Mouse (Mus musculus) lung, postnatal 0 days (tissue): ENCODE measurements around the gene Zfp654. TPM values are rescaled to one million over a fixed set of nuclear protein-coding genes. Genes with fewer than 3 reads are reported as not detected.

ENCODE experiments used
- ATAC-seq: fragments of 200-750 bp; cut with Nextera tagmentation; 2 replicates; pipeline ENCODE4 v1.8.0; 2017; ENCODE audit warnings: moderate library complexity
- DNase-seq: peaks from one replicate; pipeline ENCODE4 v3.0.0-alpha.2; 2016; ENCODE audit warnings: low spot score
- H3K27ac ChIP-seq: fragments of 300-500 bp; sonication (generic); 2 replicates; pipeline ENCODE4 v1.5.1; 2014; ENCODE audit warnings: antibody characterized with exemption, mild to moderate bottlenecking, low read length, mixed read lengths
- H3K27me3 ChIP-seq: fragments of 300-500 bp; sonication (generic); replicated peaks from 2 replicates; pipeline ENCODE4 v1.6.1; 2014; ENCODE audit warnings: low read length, mixed read lengths; ENCODE audit not compliant: insufficient read depth
- H3K36me3 ChIP-seq: fragments of 300-500 bp; sonication (generic); 2 replicates; pipeline ENCODE4 v1.6.1; 2014; ENCODE audit warnings: low read length, mixed read lengths; ENCODE audit not compliant: insufficient read depth
- H3K4me1 ChIP-seq: fragments of 300-500 bp; sonication (generic); 2 replicates; pipeline ENCODE4 v1.6.1; 2014; ENCODE audit warnings: antibody characterized with exemption, low read depth, low read length, mixed read lengths; ENCODE audit not compliant: insufficient read depth
- H3K4me2 ChIP-seq: fragments of 300-500 bp; sonication (generic); replicated peaks from 2 replicates; pipeline ENCODE4 v1.6.1; 2014; ENCODE audit warnings: low read depth, mild to moderate bottlenecking, low read length, moderate library complexity, mixed read lengths
- H3K4me3 ChIP-seq: fragments of 300-500 bp; sonication (generic); 2 replicates; pipeline ENCODE4 v1.5.1; 2014; ENCODE audit warnings: low read depth, low read length
- H3K9ac ChIP-seq: fragments of 300-500 bp; sonication (generic); replicated peaks from 2 replicates; pipeline ENCODE4 v1.6.1; 2014; ENCODE audit warnings: low read depth, mild to moderate bottlenecking
- H3K9me3 ChIP-seq: fragments of 300-500 bp; sonication (generic); 2 replicates; pipeline ENCODE4 v1.6.1; 2016; ENCODE audit warnings: low read length, mixed read lengths
- CTCF ChIP-seq: IDR thresholded peaks from 2 replicates; pipeline ENCODE4 v1.5.1; 2016; ENCODE audit warnings: antibody characterized with exemption, mild to moderate bottlenecking
- EP300 ChIP-seq: IDR thresholded peaks from 2 replicates; pipeline ENCODE4 v1.6.1; 2016; ENCODE audit warnings: antibody characterized with exemption, mild to moderate bottlenecking, control low read depth
- WGBS: fragments of 180-500 bp; shearing (Covaris S2); extraction: QIAGEN DNeasy Blood & Tissue Kit; methylation state at CpG from one replicate; pipeline ENCODE4 v1.1.7; 2014; 5-methylcytosine and 5-hydroxymethylcytosine counted together
- polyA plus RNA-seq: library from polyadenylated mRNA; unstranded; fragments of >200 nt; fragmentation: Nextera tagmentation; extraction: Ambion mirVana; gene quantifications from 2 replicates; pipeline ENCODE4 v1.2.1, GENCODE M21; 2015

Gene Zfp654
- polyA plus RNA-seq, 1 experiment from 2014 or later: 3.7 TPM

DNA sequence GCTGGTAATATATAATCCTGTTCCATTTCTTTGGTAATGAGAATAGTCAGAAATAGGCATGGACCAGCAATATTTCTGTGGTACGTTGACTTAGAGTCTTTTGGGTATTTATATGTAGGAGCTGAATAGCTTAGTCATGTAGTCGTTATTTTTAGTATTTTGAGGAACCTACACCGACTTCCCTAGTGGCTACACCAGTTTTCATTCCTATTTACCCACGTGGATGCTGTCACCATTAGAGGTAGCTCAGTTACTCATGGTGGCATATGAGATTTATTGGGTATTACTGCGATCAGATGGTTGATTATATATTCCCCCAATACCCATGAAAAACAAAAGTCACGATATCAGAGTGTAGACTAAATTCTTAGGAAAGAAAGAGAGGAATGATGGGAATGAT is 95.1 kb downstream of the Zfp654 start:
- WGBS: 74% methylated on average over 6 of the region's 6 CpGs
- Histone ChIP-seq H3K27ac (no peak overlapping the region), H3K9me3 (no peaks in the 10 kb centered on the region), H3K4me2 (no peak overlapping the region), H3K27me3 (no peaks in the 10 kb centered on the region), H3K36me3 (no peaks in the 10 kb centered on the region), H3K4me1 (no peaks in the 10 kb centered on the region), H3K9ac (no peak overlapping the region), H3K4me3 (no peak overlapping the region)
- no peak for ATAC-seq
- DNase-seq: no peak
- no peak for TF ChIP-seq EP300

DNA sequence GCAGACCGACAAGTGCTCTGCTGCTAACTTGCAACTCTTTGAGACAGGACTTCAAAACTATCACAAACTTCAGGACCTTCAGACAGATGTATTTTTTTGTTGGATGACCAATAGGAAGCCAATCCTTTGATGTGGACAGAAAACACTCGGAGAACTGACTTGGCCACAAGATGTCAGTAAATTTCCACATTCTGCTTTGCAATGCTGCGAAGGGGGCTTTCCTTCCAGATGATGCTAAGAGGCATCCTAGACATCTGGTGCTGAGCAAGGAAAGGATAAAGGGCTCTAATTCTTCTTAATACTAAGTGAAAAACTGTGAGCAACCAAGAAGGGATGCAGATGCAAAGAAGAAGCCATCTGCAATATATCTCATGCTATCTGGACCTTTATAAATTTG is 96.7 kb downstream of the Zfp654 start:
- Histone ChIP-seq H3K9me3 (no peaks in the 10 kb centered on the region), H3K36me3 (no peaks in the 10 kb centered on the region), H3K4me1 (no peaks in the 10 kb centered on the region), H3K27ac (no peak overlapping the region), H3K4me2 (no peak overlapping the region), H3K9ac (no peak overlapping the region), H3K27me3 (no peaks in the 10 kb centered on the region), H3K4me3 (no peak overlapping the region)
- peak; percentile 76 for TF ChIP-seq CTCF
- no peak for TF ChIP-seq EP300
- peak; percentile 68 for DNase-seq
- no peak for ATAC-seq
- 32% methylated on average over 3 of the region's 3 CpGs for WGBS

DNA sequence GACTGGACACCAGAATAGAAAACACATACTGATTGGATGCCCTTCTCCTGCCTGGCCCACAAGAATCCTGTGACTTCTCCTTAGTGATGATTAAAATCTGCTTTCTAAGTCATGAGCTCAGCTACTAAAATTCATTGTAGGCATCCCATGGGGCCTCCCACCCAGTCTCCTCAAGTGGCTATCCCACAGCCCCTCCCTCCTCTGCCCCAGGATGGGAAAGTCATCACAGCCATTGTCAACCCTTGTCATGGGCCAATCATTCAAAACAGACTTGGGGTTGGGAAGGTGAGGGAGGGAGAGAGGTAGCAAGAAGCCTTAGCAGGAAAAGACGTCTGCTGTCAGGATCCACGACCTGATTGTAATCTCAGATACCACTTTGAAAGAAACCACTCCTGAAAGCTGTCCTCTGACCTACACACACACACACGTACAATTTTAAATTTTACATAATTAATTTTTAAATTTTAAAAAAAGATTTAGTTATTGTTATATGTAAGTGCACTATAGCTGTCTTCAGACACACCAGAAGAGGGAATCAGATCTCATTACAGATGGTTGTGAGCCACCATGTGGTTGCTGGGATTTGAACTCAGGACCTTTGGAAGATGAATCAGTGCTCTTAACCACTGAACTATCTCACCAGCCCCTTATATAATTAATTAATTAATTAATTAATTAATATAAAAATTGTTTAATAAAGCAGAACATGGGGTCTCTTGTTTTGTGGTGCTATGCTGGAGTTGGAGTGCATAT is 97.3 kb downstream of the Zfp654 start:
- TF ChIP-seq EP300: no peak
- no peak for TF ChIP-seq CTCF
- 53% methylated on average over 3 of the region's 3 CpGs for WGBS
- H3K4me2 ChIP-seq: no peak overlapping the region
- no peak overlapping the region for H3K9ac ChIP-seq
- DNase-seq (no peak), ATAC-seq (no peak)
- H3K27ac ChIP-seq: no peak overlapping the region
- no peaks in the 10 kb centered on the region for H3K36me3 ChIP-seq
- H3K4me1 ChIP-seq: no peaks in the 10 kb centered on the region
- no peaks in the 10 kb centered on the region for H3K27me3 ChIP-seq
- H3K9me3 ChIP-seq: no peaks in the 10 kb centered on the region
- H3K4me3 ChIP-seq: no peak overlapping the region

- H3K4me3 ChIP-seq: no peak overlapping the region
- no peak for TF ChIP-seq EP300
- TF ChIP-seq CTCF: peak; percentile 94
- no peak overlapping the region for H3K4me2 ChIP-seq
- DNase-seq (peak; percentile 72), ATAC-seq (no peak)
- no peaks in the 10 kb centered on the region for H3K36me3 ChIP-seq
- H3K4me1 ChIP-seq: no peaks in the 10 kb centered on the region
- no peak overlapping the region for H3K9ac ChIP-seq
- WGBS: 7% methylated on average over 10 of the region's 10 CpGs
- H3K9me3 ChIP-seq: no peaks in the 10 kb centered on the region
- no peak overlapping the region for H3K27ac ChIP-seq
- no peaks in the 10 kb centered on the region for H3K27me3 ChIP-seq
Observed at GRCm38 (mm10) chr16:64748237-64748636, 103.2 kb downstream of the Zfp654 start.

DNA sequence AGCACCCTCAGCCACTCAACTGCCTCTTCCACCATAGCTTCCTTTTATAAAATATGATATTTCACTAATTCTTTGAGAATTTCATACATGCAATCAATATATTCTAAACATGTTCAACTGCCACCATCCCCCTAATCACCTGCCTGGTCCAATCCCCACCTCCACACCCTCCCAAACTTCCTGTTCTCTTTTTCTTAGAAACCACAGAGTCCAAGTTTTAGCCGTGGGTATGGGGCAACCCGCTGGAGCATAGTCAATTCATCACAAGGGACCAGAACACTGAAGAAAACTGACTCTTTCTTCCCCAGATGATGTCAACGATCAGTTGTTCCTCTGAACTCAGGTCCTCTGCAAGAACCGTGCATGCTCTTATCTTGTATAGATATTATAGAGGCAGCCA is 106.4 kb downstream of the Zfp654 start:
- ATAC-seq (no peak), DNase-seq (no peak)
- no peaks in the 10 kb centered on the region for H3K4me1 ChIP-seq
- no peaks in the 10 kb centered on the region for H3K9me3 ChIP-seq
- H3K4me3 ChIP-seq: no peak overlapping the region
- H3K9ac ChIP-seq: no peak overlapping the region
- H3K27ac ChIP-seq: no peak overlapping the region
- 81% methylated on average over 4 of the region's 4 CpGs for WGBS
- TF ChIP-seq EP300 (no peak), CTCF (no peak)
- no peaks in the 10 kb centered on the region for H3K36me3 ChIP-seq
- H3K4me2 ChIP-seq: no peak overlapping the region
- no peaks in the 10 kb centered on the region for H3K27me3 ChIP-seq

DNA sequence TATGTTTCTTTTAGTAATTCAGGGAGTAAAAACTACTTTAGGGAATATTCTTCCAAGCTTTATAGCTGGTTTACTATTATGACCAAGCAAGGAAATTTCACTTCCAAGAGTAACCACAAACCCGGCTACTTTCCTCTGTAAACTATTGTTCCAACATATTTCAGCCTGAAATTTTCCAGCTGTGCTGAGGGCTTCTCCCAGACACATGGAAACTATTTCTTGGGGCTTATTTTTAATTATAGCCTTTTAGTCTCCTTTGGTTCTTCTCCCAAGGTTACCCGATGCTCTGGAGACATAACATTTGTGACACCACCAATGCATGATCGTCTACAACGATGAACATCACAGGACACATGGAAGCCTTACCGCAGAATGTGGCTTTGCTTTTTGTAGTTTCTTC is 114.2 kb downstream of the Zfp654 start:
- Histone ChIP-seq H3K4me3 (no peak overlapping the region), H3K4me1 (no peaks in the 10 kb centered on the region), H3K27me3 (no peaks in the 10 kb centered on the region), H3K9ac (no peak overlapping the region), H3K27ac (no peak overlapping the region), H3K36me3 (no peaks in the 10 kb centered on the region), H3K4me2 (no peak overlapping the region), H3K9me3 (no peaks in the 10 kb centered on the region)
- ATAC-seq (no peak), DNase-seq (no peak)
- no peak for TF ChIP-seq EP300
- 82% methylated on average over 5 of the region's 5 CpGs for WGBS

Other genes with a start within 250 kb of the Zfp654 start
- not detected in 2 replicates for gene Csnka2ip, start 249.2 kb downstream of the Zfp654 start, polyA plus RNA-seq
- gene 4930453N24Rik, start 80.5 kb downstream of the Zfp654 start, polyA plus RNA-seq: 19.4 and 20.4 TPM in 2 replicates
- gene Cggbp1, start 344 bp upstream of the Zfp654 start, polyA plus RNA-seq: 45.8 and 53.6 TPM in 2 replicates